In genomic region chr13:82295834-82296233, GRCm38 (mm10) we compare ENCODE assay signal across 17 mouse cellular contexts.
DNase-seq lines count a peak whose midpoint lies in the region; TF ChIP-seq lines count a peak whose summit lies in the region.
"Had no signal": no experiment of that assay in that cellular context is flagged by ENCODE, and none has a peak within 500 bp of the region (broad histone marks: within the 10 kb centered on the region; RNA-seq: fewer than 3 reads in every experiment).

No protein-coding gene starts in this region.

- H3K9ac ChIP-seq in MEL (ENCODE audit: control insufficient read depth, low read depth, low read length, poor library complexity, severe bottlenecking): no peak overlapping the region

- H3K4me3 ChIP-seq in MEL (ENCODE audit: control insufficient read depth in 1 of 2, insufficient read depth in 1 of 2, low read depth in 2 of 2, low read length in 2 of 2): no peak overlapping the region
- H3K4me3 ChIP-seq in heart, embryonic 10.5 days: no peak overlapping the region

- no peaks in the 10 kb centered on the region for H3K79me2 ChIP-seq in MEL (ENCODE audit: control insufficient read depth, insufficient read depth, low read length, poor library complexity)

- H3K27ac ChIP-seq in MEL (ENCODE audit: control insufficient read depth, low read depth, low read length): no peak overlapping the region
- no peak overlapping the region for H3K27ac ChIP-seq in heart, embryonic 10.5 days

- no peak for TF ChIP-seq CTCF in MEL (IDR thresholded peaks at IDR 0.05 in 2 of 3, conservative IDR thresholded peaks at IDR 0.05 in 1 of 3; ENCODE audit: control insufficient read depth in 1 of 3, insufficient read depth in 1 of 3, low read depth in 2 of 3, low read length in 3 of 3, poor library complexity in 1 of 3, severe bottlenecking in 1 of 3)

- TF ChIP-seq RAD21 in MEL (IDR thresholded peaks at IDR 0.05; ENCODE audit: low read depth, low read length): no peak

- no peak for TF ChIP-seq POLR2A in MEL (IDR thresholded peaks at IDR 0.05; ENCODE audit: control insufficient read depth in 1 of 2, insufficient read depth in 1 of 2, low read depth in 1 of 2, low read length in 2 of 2, poor library complexity in 1 of 2)

- DNase-seq in MEL (ENCODE audit: low read depth, low spot score): peak; percentile 49
- DNase-seq in heart, embryonic 10.5 days (ENCODE audit: low spot score): no peak
- DNase-seq: adrenal gland, adult 2 months; adrenal gland, adult 8-10 months; adrenal gland, postnatal 10 days; adrenal gland, postnatal 14 days; adrenal gland, postnatal 25 days; adrenal gland, postnatal 36 days; B cell, adult 2 months; cerebellum, adult 11 months; cerebellum, adult 11-12 months; cerebellum, adult 18-20 months; cerebellum, adult 2 months; cerebellum, adult 8-10 months had no signal

- WGBS in heart, embryonic 10.5 days: 29% methylated on average over 3 of the region's 3 CpGs

- no peaks in the 10 kb centered on the region for H3K9me3 ChIP-seq in MEL (replicated peaks; ENCODE audit: insufficient read depth, low read length)
- no peaks in the 10 kb centered on the region for H3K9me3 ChIP-seq in heart, embryonic 10.5 days
- H3K9me3 ChIP-seq: G1E had no signal

- 0 out of 4 replicates have a peak, but pooled peaks cover 2 to 4% of the 10 kb centered on the region in 2 experiments for H3K4me1 ChIP-seq in MEL (ENCODE audit: control insufficient read depth in 1 of 2, insufficient read depth in 2 of 2, low read length in 2 of 2)
- H3K4me1 ChIP-seq in heart, embryonic 10.5 days: no peaks in the 10 kb centered on the region

- no peaks in the 10 kb centered on the region for H3K27me3 ChIP-seq in MEL (ENCODE audit: control insufficient read depth in 1 of 2, insufficient read depth in 2 of 2, low read length in 2 of 2)
- no peaks in the 10 kb centered on the region for H3K27me3 ChIP-seq in heart, embryonic 10.5 days (ENCODE audit: insufficient read depth, poor library complexity, severe bottlenecking)
- H3K27me3 ChIP-seq: CH12.LX, Patski had no signal

- peaks cover 0 to 2% of the 10 kb centered on the region in 2 experiments; a peak in 2 of 4 replicates for H3K36me3 ChIP-seq in MEL (ENCODE audit: control insufficient read depth in 1 of 2, insufficient read depth in 2 of 2, low read length in 2 of 2)
- H3K36me3 ChIP-seq in heart, embryonic 10.5 days: no peaks in the 10 kb centered on the region
- H3K36me3 ChIP-seq: G1E had no signal

- TF ChIP-seq EP300 in MEL (IDR thresholded peaks at IDR 0.05; ENCODE audit: low read depth in 1 of 2, low read length in 2 of 2): peak; percentile 49 to 87

TF ChIP-seq in MEL, 35 proteins besides CTCF, POLR2A, EP300 and RAD21:
- TF ChIP-seq ZC3H11A (IDR thresholded peaks at IDR 0.05; ENCODE audit: low read depth, low read length): peak; percentile 9; the same call in 1 of the 2 replicates
- peak; percentile 70 for TF ChIP-seq GATA1 (IDR thresholded peaks at IDR 0.05; ENCODE audit: low read depth, low read length)
- TF ChIP-seq RCOR1 (IDR thresholded peaks at IDR 0.05; ENCODE audit: low read depth, low read length): peak; percentile 53; the same call in 1 of the 2 replicates
- TF ChIP-seq MYC (IDR thresholded peaks at IDR 0.05; ENCODE audit: low read depth, low read length): no peak
- TF ChIP-seq GABPA (IDR thresholded peaks at IDR 0.05; ENCODE audit: low read depth, low read length): no peak
- TF ChIP-seq POLR2AphosphoS2 (IDR thresholded peaks at IDR 0.05; ENCODE audit: low read length): no peak
- no peak for TF ChIP-seq HCFC1 (IDR thresholded peaks at IDR 0.05; ENCODE audit: low read depth, low read length)
- TF ChIP-seq TAL1 (IDR thresholded peaks at IDR 0.05; ENCODE audit: low read length): no peak
- no peak for TF ChIP-seq UBTF (IDR thresholded peaks at IDR 0.05; ENCODE audit: borderline replicate concordance, insufficient read depth, low read depth, low read length)
- TF ChIP-seq USF1 (IDR thresholded peaks at IDR 0.05; ENCODE audit: low read depth, low read length): peak; percentile 20; the same call in 1 of the 2 replicates
- TF ChIP-seq SIN3A (IDR thresholded peaks at IDR 0.05; ENCODE audit: low read length): peak; percentile 25; the same call in 1 of the 2 replicates
- peak; percentile 83; the same call in 1 of the 2 replicates for TF ChIP-seq TCF12 (IDR thresholded peaks at IDR 0.05; ENCODE audit: low read depth, low read length)
- no peak for TF ChIP-seq CHD1 (IDR thresholded peaks at IDR 0.05; ENCODE audit: low read depth, low read length)
- TF ChIP-seq ETS1 (IDR thresholded peaks at IDR 0.05; ENCODE audit: low read depth, low read length): peak; percentile 74
- no peak for TF ChIP-seq MAZ (IDR thresholded peaks at IDR 0.05; ENCODE audit: low read depth, low read length)
- peak; percentile 64 for TF ChIP-seq BHLHE40 (IDR thresholded peaks at IDR 0.05; ENCODE audit: borderline replicate concordance, low read depth, low read length)
- no peak for TF ChIP-seq ZMIZ1 (IDR thresholded peaks at IDR 0.05; ENCODE audit: low read depth, low read length)
- TF ChIP-seq MXI1 (IDR thresholded peaks at IDR 0.05; ENCODE audit: low read depth, low read length): peak; percentile 45; the same call in 1 of the 2 replicates
TF ChIP-seq in MEL: peak in this region for 9.
